Mouse (Mus musculus) T-helper 1 cell (primary cell): ENCODE data around the gene Foxf1.

Source experiments
- in situ Hi-C: fragments of 300-600 bp; cut with MboI, MseI; formaldehyde crosslinking; loops from one replicate; pipeline ENCODE4 v1.15.1; 2025; ENCODE audit warnings: high pct_unique_total_duplicates

Gene Foxf1

DNA sequence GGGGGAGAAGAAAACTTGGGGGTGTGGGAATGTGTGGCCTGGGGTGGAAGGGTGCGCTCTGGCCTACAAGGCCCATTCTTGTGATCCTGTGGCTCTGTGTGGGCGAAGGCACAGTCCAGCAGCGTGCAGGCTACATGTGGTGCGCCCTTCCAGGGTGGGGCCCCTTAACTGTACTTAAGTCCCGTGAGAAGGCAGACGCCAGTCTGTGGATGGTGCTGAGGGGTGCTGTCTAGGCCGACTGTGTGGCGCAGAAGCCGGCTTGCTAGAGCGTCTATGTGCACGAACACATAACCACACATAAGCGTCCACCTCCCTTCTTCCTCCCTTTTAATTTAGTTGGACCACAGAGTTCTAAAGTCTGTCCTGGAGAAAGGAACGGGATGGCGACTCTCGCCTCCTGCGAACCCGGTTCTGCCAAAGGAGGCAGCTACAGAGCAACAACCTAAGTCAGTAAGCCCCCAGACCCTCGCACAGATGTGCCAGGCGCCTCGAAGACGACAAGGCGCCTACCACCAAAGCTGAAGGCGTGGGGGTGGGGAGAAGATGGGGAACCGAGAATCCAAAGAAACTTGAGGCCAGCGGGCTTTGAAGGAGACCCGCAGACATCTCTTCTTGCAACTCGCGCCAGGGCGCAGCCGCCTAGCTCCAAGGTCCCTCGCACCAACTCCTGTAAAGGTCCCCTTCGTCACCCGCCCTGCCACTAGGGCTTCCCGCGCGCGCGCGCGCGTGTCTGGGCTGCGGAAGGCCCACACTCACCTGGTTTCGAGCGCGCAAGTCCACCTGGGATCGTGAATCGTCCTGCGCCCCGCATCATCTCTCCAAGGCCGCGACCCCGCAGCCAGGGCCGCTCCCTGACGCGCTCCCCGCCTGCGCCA lies 1.7 kb upstream of the Foxf1 start:
- in situ Hi-C loops = no loop called here

DNA sequence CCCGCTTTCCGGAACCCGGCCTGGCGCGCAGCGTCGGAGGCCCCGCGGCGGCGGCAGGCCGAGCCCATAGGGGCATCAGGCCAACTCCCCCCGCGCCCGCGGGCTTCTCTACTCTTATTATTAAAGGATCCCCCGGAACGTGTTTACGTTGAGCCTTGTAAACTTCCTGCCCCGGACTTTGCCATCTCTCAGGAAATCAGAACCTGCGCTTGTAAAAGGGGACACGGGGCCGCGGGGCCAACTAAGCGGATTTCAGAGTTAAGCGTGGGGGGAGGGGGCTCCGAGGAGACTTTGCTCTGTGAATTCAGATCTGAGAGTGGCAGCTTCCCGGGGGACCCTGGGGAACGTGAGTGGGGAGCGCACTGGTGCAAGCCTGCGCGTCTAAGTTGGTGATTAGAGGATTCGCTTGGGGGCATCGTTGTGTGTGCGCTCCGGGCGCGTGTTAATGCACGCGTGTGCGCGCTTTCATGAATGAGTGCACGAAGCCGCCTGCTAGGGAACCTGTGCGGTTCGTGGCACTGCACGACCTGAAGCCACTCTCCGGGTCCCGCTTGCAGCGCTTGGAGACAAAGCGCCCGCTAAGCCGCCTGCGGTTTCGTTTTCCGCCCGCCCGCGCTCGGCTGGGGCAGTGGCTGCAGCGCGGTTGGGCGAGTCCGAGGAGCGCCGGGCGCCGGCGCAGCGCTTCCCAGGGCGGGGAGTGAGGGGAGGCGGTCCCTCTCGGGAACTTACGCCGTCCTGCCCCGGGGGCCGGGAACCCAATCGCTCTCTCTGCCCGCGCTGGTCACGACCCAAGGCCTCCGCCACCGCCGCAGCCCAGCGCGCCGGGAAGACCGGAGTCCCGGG lies 872 bp upstream of the Foxf1 start:
- in situ Hi-C loops = no loop called here

DNA sequence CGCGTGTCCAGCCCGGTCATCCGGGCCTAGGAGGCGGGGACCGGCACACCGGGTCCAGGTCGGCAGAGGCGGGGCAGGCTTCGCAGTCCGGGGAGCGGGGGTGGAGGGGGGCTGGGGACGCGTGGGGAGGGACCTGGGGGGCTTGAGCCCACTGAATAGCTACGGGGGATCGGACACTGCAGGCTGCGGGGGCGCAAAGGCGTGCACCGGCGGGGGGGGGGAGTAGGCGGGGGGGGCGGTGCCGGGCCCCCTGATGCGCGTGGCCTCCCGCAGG lies 313 bp upstream of the Foxf1 start:
- in situ Hi-C loops = no loop called here

DNA sequence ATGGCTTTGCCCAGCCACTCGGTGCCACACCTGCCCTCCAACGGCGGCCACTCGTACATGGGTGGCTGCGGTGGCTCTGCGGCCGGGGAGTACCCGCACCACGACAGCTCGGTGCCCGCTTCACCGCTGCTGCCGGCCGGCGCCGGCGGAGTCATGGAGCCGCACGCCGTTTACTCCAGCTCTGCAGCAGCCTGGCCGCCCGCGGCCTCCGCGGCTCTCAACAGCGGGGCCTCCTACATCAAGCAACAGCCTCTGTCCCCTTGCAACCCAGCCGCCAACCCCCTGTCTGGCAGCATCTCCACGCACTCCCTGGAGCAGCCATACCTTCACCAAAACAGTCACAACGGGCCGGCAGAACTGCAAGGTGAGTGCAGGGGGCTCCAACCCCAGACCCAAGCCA lies 825 bp downstream of the Foxf1 start:
- in situ Hi-C loops = no loop called here

DNA sequence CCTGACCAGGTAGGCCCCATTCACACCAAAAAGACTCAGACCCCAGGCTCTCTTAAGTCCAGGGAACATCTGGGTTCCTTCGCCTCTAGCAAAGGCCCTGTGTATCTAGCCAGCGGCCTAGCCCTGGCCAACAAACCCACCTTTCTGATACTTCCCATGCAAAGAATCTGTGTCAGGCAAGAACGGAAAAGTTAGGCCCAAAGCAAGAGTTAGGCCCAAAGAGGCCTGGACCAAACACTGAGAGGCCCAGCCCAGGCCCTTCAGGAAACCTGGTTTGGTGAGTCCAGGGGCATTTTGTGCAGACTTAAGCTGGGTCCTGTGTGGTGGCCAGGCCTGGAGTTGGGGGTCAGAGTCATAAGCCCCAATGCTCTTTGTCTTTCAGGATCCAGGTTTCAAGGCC lies 1.4 kb downstream of the Foxf1 start:
- in situ Hi-C loops = no loop called here

DNA sequence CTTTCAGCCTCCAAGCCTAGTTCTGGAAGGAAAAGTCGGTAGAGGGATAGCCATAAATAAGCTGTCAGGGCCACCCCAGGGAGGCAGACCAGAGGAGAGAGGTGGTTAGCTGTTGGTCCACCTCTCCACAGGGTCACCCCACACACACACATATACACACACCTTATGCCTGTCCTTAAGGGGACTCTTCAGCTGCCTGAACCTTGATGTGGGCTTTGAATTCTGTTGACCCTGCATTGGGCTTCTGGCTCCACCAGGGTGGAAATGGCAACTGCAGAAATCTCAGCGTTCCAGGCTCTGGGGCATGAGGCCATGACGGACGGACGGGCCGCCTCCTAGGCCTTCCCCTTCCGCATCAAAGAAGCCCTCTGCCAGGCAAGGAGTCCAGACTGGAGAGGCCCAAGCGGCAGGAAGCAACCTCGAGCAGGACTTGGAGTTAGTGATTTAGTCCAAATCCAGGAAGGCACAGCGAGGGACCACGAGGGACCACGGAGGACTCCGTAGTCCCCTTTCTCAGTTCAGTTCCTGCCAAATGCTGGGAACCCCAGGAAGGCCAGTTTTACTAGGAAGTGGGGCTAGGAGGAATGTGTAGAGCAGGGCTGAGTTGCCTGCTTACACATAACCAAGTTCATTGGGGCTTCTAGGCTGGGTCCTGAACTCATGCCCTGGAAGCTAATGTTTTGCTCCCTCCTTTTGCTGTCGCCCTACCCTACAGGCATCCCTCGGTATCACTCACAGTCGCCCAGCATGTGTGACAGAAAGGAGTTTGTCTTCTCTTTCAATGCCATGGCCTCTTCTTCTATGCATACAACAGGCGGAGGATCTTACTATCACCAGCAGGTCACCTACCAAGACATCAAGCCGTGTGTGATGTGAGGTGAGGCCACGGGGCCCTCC lies 2.1 kb downstream of the Foxf1 start:
- in situ Hi-C loops = no loop called here

DNA sequence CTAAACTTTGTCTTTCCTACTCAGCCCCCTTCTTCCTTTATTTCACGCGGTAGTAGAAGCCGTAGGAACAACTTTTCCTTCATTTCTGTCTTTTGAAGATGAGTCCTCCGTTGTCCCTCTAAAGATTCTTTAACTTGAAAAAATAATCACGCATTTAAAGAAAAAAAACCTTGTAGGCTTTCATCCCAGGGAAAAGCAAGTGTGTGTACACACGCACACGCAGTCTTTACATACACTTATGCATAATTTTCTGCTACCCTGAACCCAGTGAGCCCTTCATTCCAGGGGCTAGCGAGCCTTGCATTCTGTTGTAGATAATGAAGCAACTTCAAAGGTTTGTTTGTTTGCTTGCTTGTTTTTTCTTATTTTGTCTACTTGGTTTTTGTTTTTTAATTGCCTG lies 4.1 kb downstream of the Foxf1 start:
- in situ Hi-C loops = no loop called here

DNA sequence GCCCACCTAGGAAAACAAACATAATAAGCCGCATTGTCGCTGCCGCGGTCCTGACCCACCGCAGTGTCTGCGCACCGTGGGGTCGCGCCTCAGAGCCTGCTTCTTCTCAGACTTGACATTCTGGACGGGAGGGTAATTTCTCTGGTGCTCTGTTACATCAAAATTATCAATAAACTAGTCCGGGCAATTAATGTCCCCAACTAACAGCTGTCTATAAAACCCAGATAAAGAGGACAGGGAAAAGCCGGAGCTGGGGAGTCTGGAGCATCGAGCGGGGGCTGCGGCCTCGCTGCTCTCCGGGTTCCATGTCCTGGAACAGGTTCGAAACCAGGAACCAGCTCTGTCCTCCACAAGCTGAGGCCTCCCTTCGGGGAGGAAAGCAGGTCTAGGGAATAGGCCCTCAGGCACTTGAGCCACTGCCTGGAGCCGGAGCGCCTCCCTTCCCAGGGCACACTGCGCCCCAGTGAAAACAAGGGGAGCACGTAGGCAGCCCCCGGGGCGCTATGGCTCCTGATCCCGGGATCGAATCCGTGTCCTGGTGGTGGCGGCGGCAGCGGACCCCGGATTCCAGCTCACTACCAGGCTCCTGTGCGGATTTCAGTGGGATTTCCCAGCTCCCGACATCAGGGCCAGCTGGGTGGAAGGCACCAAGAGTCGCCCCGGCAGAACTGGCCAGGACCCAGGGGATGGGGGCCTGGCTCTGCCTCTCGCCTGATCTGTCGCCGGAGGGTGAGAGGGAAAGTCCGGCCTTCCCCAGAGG lies 4.9 kb downstream of the Foxf1 start:
- in situ Hi-C loops = no loop called here

DNA sequence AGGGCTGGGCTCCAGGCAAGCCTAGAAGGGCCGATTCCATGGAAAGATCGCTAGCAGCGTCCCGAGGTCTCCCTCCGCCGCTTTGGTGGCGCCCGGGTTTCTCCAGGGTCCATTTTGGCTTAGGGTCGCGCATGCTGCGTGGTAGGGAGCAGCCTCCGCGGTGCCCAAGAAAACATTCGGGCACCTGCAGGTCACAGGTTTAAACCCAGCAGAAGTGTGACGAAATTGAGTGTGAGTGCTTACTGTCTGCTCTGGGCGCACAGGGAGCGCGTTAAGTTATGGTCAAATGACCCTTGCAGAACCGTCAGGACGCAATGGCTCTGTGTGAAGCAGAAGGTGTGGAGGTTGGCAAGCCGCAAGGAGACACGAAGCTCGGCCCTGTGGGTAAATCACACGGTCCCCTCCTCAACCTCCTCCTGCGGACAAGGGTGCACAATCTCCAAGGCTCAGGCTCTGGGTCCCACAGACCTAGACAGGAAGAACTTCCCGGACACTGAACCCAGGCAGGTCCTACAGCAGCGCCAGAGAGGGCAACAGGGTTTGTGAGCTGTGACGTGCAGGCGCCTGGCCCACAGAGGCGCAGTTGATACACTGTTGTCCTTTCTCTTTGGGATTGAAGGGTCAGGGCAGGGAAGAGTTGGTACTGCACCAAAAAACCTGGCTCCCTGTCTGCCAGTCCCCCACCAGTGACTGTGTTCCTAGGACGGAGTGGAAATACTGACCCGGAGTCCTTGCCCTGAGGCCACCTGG lies 5.6 kb downstream of the Foxf1 start:
- in situ Hi-C loops = loop anchor here (5.0 kb wide), 2 partner anchors 273 to 413 kb away; no protein-coding TSS in a partner anchor

DNA sequence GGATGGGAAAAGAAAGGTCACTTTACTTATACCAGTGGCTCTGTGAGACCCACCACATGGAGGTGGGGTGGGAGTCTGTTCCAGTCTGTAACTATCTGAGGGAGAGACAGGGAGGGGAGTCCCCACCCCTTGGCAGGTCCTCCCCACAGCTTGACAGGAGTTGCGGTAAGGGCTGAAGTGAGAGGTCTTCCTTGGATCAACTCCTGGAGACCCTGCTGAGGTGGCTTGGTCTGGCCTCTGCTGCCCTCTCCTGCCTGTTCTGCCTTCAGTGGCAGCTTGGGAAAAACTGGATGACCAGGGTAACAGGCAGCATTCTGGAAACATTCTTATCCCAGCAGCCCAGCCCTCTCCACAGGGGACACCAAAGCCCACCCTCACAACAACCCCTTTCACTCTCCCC lies 6.5 kb downstream of the Foxf1 start:
- in situ Hi-C loops = loop anchor here (5.0 kb wide), 2 partner anchors 273 to 413 kb away; no protein-coding TSS in a partner anchor

DNA sequence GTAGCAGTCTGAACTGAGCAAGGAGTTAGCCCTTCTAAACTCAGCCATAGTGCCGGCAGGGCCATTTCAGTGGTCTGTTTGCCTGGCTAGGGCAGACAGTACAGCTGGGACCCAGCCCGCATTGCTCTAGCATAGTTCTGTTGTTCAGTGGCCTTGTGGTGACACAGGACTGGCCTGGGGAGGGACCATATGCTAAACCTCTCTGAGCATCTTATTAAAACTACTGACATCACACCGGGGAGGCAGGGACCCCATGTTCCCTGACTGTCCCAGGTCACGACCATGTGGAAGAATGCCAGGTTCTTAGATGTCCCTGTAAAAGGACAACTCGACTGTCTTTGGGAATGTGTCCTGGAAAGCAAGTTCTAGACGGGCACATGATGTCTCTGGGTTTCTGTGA lies 8.0 kb downstream of the Foxf1 start:
- in situ Hi-C loops = loop anchor here (5.0 kb wide), 2 partner anchors 275 to 415 kb away; no protein-coding TSS in a partner anchor

DNA sequence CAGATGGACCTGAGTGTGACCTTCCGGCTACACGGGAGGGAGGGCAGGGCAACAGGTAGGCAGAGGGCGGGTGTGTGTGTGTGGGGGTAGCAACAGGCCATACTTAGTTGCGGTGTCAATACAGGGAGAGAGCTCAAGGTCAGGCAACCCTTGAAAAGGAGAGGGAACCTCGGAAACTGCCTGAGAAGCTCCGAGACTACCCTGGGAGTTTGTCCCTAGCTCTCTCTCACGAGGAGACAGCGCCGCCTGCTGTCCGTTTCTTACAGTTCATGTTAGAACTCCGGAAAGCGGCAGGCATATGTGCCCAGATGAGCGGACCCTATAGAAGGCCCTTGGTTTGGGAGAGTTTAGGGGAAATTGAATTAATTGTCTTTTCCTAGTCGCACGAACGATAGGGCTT lies 8.4 kb downstream of the Foxf1 start:
- in situ Hi-C loops = loop anchor here (5.0 kb wide), 2 partner anchors 275 to 415 kb away; no protein-coding TSS in a partner anchor

DNA sequence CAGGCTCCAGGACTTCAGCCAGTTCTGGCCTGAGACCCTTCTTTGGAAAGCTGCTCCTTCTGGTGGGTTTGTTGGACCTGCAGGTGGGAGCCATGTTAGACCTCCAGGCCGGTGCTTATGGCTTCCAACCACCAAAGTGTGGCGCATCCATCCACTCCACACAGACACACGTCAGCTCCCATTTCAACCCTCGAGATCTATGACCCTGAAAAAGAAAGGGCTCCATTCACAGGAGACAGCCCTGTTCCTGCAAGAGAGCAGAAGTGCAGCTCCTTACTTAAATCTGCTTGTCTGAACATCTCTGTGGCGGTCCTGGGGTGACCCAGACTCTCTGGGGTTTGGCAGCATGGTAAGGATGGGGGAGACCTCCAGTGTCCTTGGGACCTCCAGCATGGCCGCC lies 9.3 kb downstream of the Foxf1 start:
- in situ Hi-C loops = loop anchor here (5.0 kb wide), 2 partner anchors 276 to 416 kb away; no protein-coding TSS in a partner anchor

DNA sequence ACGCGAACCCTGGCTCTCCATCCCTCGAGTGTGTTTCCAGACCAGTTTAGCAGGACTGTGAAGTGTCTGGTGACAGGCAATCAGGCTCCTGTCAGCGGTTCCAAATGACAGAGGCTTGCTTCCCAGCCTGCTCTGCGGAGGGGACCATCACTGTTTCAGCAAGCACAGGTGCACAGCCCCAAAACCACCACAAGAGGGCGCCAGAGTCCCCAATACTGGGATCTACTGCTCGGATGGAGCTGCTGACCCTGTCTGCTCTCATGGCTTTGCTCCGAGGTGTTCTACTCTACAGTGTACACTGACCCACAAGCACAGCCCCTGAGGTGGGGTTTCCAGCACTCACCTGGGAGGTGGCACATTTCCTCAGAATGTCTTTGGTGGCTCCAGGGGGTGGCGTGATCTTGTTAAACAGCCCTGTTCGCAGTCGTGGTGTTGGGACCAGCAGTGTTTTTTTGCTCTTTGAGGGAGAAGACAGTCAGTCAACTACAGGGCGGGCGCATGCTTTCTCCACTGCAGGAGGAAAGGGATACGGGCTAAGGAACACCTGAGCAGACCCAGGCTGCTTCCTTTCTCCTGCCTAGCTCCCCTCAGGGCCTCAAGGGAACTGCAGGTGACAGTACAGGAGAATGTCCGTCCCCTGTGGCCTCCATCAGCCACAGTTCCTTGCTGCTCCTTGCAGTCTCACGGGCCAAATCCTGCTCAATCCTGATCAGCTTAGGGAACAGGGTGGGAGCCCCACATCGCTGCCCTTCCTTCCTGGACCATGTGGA lies 20.0 kb downstream of the Foxf1 start:
- in situ Hi-C loops = no loop called here

DNA sequence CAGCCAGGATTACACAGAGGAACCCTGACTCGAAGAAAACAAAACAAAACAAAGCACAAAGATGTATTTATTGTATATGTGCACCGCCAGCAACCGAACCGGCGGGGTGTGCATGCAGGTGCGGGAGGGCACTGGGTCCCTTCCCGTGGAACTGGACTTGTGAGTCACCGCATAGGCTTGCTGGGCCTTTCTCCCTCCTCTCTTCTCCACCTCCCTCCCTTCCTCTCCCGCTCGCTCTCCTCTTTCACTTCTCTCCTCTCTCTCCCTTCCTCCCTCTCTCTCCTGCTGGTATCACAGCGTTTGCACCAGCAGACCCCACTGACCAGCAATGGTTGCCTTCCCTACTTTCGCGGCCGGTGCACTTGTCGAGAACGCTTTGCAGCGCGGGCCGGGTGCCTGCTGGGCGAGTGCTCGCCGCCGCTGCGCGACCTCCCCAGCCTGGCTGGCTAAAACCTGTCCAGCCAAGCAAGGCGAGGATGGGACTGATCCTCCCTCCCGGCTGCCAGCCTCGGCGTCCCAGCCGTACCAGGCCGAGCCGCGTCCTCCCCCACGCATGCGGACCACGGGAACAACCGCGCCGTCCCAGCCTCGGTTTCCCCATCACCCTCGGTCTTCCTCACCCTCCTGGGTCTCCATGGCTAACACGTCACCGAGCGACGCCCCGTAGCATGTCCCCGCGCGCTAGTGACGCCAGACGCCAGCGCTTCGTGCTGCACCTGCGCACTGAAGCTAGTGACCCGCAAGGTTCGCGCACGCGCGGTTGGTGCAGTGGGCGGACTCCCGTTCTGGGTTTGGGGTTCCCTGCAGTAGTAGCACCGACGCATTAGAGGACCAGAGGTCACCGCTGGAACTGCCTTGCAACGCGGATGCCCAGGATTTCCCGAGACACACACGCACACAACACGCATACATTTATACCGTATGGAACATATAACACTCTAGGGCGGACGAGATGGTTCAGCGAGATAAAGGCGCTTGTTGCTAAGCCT lies 23.8 kb downstream of the Foxf1 start, which contains the start of gene Mthfsd:
TSS of gene Mthfsd (minus strand) at position 725 of the 989 bp plus-strand sequence.
- in situ Hi-C loops = no loop called here

DNA sequence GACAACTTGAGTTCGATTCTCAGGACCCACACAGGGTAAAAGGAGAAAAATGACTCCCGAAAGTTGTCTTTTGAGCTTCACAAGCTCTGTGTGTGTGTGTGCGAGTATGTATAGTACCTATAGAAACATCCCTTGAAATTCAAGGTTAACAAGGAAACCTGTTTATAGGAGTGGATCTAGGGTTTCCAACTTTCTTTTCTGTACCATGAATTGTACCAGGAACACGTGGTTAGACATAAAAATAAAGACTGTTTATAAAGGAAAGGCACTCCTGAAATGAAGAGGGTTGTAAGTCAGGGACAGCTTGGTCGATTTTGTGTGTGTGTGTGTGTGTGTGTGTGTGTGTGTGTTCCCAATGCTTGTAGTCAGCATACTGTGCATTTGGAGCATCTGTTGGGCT lies 24.5 kb downstream of the Foxf1 start:
- in situ Hi-C loops = no loop called here

DNA sequence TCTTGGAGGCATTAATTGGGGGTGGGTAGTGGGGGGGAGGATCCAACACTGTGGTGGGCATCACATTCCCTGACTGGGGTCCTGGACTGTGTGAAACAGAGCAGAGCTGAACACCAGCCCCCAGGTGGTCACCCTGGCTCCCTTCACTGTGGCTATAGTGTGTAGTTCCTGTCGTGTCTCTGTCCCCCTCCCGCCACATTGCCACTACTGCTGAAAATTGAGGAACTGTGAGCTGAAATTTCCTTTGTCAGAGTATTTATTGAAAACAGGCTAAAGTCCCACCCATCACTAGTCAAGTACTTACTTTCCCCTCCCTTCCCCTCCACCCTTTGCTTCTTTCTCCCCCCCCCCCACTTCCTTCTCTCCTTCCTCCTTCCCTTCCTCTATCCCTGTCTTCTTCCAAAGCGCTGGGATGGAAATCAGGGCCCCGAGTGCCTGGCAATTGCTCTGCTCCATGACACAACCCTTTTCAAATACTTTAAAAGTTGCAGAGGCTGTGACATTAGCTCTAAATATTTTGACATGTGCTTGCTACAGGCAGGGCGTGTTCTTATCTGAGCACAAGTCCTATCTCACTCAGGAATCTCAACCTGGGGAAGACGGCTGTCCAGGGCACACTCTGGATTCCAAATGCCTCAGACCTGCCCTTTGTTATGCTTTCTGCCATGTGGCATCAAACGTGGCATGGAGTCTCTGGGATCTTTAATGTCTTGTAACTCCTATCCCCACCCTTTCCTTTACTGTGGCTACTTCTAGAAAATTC lies 27.1 kb downstream of the Foxf1 start:
- in situ Hi-C loops = loop anchor here (5.0 kb wide), 1 partner anchor 101 kb away; no protein-coding TSS in a partner anchor
